Comparison of ENCODE assay signal across 7 mouse cellular contexts in the genomic region with DNA sequence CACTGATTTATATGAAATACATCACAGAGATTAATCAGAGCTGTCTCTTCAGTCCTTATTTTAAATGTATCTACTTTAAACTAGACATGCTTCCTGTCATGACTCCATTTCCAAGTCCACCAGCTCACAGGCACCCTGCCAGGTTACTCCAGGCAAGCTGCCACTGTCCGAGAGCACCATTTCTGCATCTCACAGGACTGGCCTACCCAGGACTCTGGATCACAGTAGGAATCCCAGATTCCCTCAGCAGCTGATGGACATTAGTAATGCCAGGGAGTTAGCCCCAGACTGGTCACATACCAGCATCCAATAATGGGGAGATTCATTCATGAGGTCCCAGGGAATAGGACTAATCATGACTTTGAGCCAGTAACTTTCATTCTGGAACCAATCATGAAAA. TPM values are rescaled to one million over a fixed set of nuclear protein-coding genes. Genes with fewer than 3 reads are reported as not detected.
A peak's percentile ranks its signal among the peaks of the same experiment; 100 is the strongest.
DNase-seq lines count a peak whose midpoint lies in the region; ATAC-seq lines count a peak whose summit lies in the region.

No protein-coding gene starts in this region.

- peak; percentile 67; the same call in 1 of the 2 replicates for ATAC-seq in hindbrain, embryonic 14.5 days (ENCODE audit: low FRiP score)
- no peak for ATAC-seq in hindbrain, embryonic 13.5 days (ENCODE audit: low FRiP score)
- ATAC-seq in midbrain, embryonic 15.5 days (replicated peaks), result peak; percentile 57; the same call in 1 of the 2 replicates
- ATAC-seq in midbrain, embryonic 11.5 days (ENCODE audit: low FRiP score), result no peak

- no peaks in the 10 kb centered on the region for H3K27me3 ChIP-seq in hindbrain, embryonic 14.5 days (ENCODE audit: control insufficient read depth, insufficient read depth, low read length)
- no peaks in the 10 kb centered on the region for H3K27me3 ChIP-seq in hindbrain, embryonic 13.5 days
- H3K27me3 ChIP-seq in midbrain, embryonic 15.5 days (replicated peaks), result no peaks in the 10 kb centered on the region
- no peaks in the 10 kb centered on the region for H3K27me3 ChIP-seq in midbrain, embryonic 11.5 days (ENCODE audit: control insufficient read depth, insufficient read depth, low read length)

- no peak overlapping the region for H3K27ac ChIP-seq in hindbrain, embryonic 14.5 days
- H3K27ac ChIP-seq in hindbrain, embryonic 13.5 days, result no peak overlapping the region
- H3K27ac ChIP-seq in midbrain, embryonic 15.5 days, result no peak overlapping the region
- no peak overlapping the region for H3K27ac ChIP-seq in midbrain, embryonic 11.5 days (ENCODE audit: low read depth, low read length)

- peak; percentile 38 for DNase-seq in hindbrain, embryonic 14.5 days (ENCODE audit: low spot score)
- DNase-seq in midbrain, embryonic 11.5 days (ENCODE audit: low spot score, missing footprints), result no peak
- DNase-seq in cerebellum, adult 11-12 months, result peak; percentile 73
- DNase-seq in kidney, postnatal 14 days, result peak; percentile 20
- DNase-seq in urinary bladder, adult 2 months (ENCODE audit: low spot score), result no peak

- no peak overlapping the region for H3K4me3 ChIP-seq in hindbrain, embryonic 14.5 days (replicated peaks; ENCODE audit: low read length)
- no peak overlapping the region for H3K4me3 ChIP-seq in hindbrain, embryonic 13.5 days
- no peak overlapping the region for H3K4me3 ChIP-seq in midbrain, embryonic 15.5 days
- no peak overlapping the region for H3K4me3 ChIP-seq in midbrain, embryonic 11.5 days (ENCODE audit: low read depth, low read length)

- H3K9me3 ChIP-seq in hindbrain, embryonic 14.5 days (ENCODE audit: control insufficient read depth, low read length), result no peaks in the 10 kb centered on the region
- H3K9me3 ChIP-seq in hindbrain, embryonic 13.5 days, result no peaks in the 10 kb centered on the region
- no peaks in the 10 kb centered on the region for H3K9me3 ChIP-seq in midbrain, embryonic 15.5 days
- no peaks in the 10 kb centered on the region for H3K9me3 ChIP-seq in midbrain, embryonic 11.5 days (ENCODE audit: control insufficient read depth, low read length)

- H3K4me1 ChIP-seq in hindbrain, embryonic 14.5 days (replicated peaks; ENCODE audit: control insufficient read depth, insufficient read depth, low read length), result no peaks in the 10 kb centered on the region
- H3K4me1 ChIP-seq in hindbrain, embryonic 13.5 days (replicated peaks), result peaks cover 13% of the 10 kb centered on the region
- H3K4me1 ChIP-seq in midbrain, embryonic 15.5 days, result peaks cover 10% of the 10 kb centered on the region; the same call in 1 of the 2 replicates
- peaks cover 9% of the 10 kb centered on the region for H3K4me1 ChIP-seq in midbrain, embryonic 11.5 days (ENCODE audit: control insufficient read depth, insufficient read depth, low read length)

- no peak overlapping the region for H3K4me2 ChIP-seq in hindbrain, embryonic 14.5 days (replicated peaks)
- H3K4me2 ChIP-seq in hindbrain, embryonic 13.5 days, result no peak overlapping the region
- H3K4me2 ChIP-seq in midbrain, embryonic 15.5 days, result no peak overlapping the region
- no peak overlapping the region for H3K4me2 ChIP-seq in midbrain, embryonic 11.5 days

- H3K36me3 ChIP-seq in hindbrain, embryonic 14.5 days (replicated peaks; ENCODE audit: control insufficient read depth, insufficient read depth), result no peaks in the 10 kb centered on the region
- H3K36me3 ChIP-seq in hindbrain, embryonic 13.5 days, result no peaks in the 10 kb centered on the region
- H3K36me3 ChIP-seq in midbrain, embryonic 15.5 days (replicated peaks), result no peaks in the 10 kb centered on the region
- no peaks in the 10 kb centered on the region for H3K36me3 ChIP-seq in midbrain, embryonic 11.5 days (ENCODE audit: control insufficient read depth, insufficient read depth, low read length)

- 48% methylated on average over 1 of the region's 1 CpGs for WGBS in hindbrain, embryonic 14.5 days
- WGBS in hindbrain, embryonic 13.5 days, result 43% methylated on average over 1 of the region's 1 CpGs
- WGBS in midbrain, embryonic 15.5 days, result 62% methylated on average over 1 of the region's 1 CpGs
- 82% methylated on average over 1 of the region's 1 CpGs for WGBS in midbrain, embryonic 11.5 days

- no peak overlapping the region for H3K9ac ChIP-seq in hindbrain, embryonic 14.5 days
- no peak overlapping the region for H3K9ac ChIP-seq in hindbrain, embryonic 13.5 days
- H3K9ac ChIP-seq in midbrain, embryonic 15.5 days, result no peak overlapping the region
- no peak overlapping the region for H3K9ac ChIP-seq in midbrain, embryonic 11.5 days (ENCODE audit: low read length)

RNA-seq across cellular contexts. Expression of a gene that starts 54.7 kb away (rescaled TPM):
- polyA plus RNA-seq in hindbrain, embryonic 14.5 days (2014; fragmentation: Nextera tagmentation; extraction: Ambion mirVana), result 29.8 and 31.2 TPM in 2 replicates
- polyA plus RNA-seq in hindbrain, embryonic 13.5 days (2015; fragmentation: Nextera tagmentation; extraction: Ambion mirVana), result 24.6 and 26.2 TPM in 2 replicates
- 32.6 and 34.3 TPM in 2 replicates for polyA plus RNA-seq in midbrain, embryonic 15.5 days (2015; fragmentation: Nextera tagmentation; extraction: Ambion mirVana)
- 5.8 and 6.4 TPM in 2 replicates for polyA plus RNA-seq in midbrain, embryonic 11.5 days (2014; fragmentation: Nextera tagmentation; extraction: Ambion mirVana)
- 2.4 and 3.6 TPM in 2 replicates for polyA plus RNA-seq in urinary bladder, adult 2 months (2012; rRNA removed)

Comparison
In these comparisons a context has a peak if more than half of its experiments do, and no peak if none do; other contexts are left out.
1. ATAC-seq: peak in hindbrain, embryonic 14.5 days (single experiment) and midbrain, embryonic 15.5 days (single experiment); none in hindbrain, embryonic 13.5 days (single experiment) and midbrain, embryonic 11.5 days (single experiment).
2. DNase-seq: peak in hindbrain, embryonic 14.5 days (single experiment), cerebellum, adult 11-12 months (single experiment) and kidney, postnatal 14 days (single experiment); none in midbrain, embryonic 11.5 days (single experiment) and urinary bladder, adult 2 months (single experiment).